In genomic region chr8:122193521-122193920, GRCm38 (mm10) we compare ENCODE assay signal across 23 mouse cellular contexts.
DNase-seq lines count a peak whose midpoint lies in the region; ATAC-seq and TF ChIP-seq lines count a peak whose summit lies in the region.
"Had no signal": no experiment of that assay in that cellular context is flagged by ENCODE, and none has a peak within 500 bp of the region (broad histone marks: within the 10 kb centered on the region; RNA-seq: fewer than 3 reads in every experiment).

No protein-coding gene starts in this region.

- peak overlapping the region; percentile 31; the same call in 1 of the 2 replicates for H3K27ac ChIP-seq in hindbrain, embryonic 10.5 days
- H3K27ac ChIP-seq in hindbrain, embryonic 11.5 days (ENCODE audit: low read depth, low read length), result no peak overlapping the region
- H3K27ac ChIP-seq in lung, embryonic 14.5 days (ENCODE audit: low read depth), result 0 out of 2 replicates have a peak overlapping the region, but pooled peaks have one; percentile 27
- H3K27ac ChIP-seq in lung, postnatal 0 days (ENCODE audit: low read length), result no peak overlapping the region
- H3K27ac ChIP-seq in embryonic facial prominence, embryonic 13.5 days, result peak overlapping the region; percentile 74
- H3K27ac ChIP-seq in limb, embryonic 14.5 days (replicated peaks; ENCODE audit: low read depth, low read length), result peak overlapping the region; percentile 44
- no peak overlapping the region for H3K27ac ChIP-seq in stomach, postnatal 0 days (replicated peaks)
- H3K27ac ChIP-seq: forebrain, embryonic 12.5 days; hindbrain, embryonic 15.5 days; liver, embryonic 14.5 days; neural tube, embryonic 15.5 days had no signal

- no peak for TF ChIP-seq CTCF in lung, embryonic 14.5 days (IDR thresholded peaks at IDR 0.05; ENCODE audit: low read depth)
- TF ChIP-seq CTCF in lung, postnatal 0 days (IDR thresholded peaks at IDR 0.05), result no peak
- no peak for TF ChIP-seq CTCF in stomach, postnatal 0 days (IDR thresholded peaks at IDR 0.05; ENCODE audit: low read depth)

- DNase-seq in hindbrain, embryonic 10.5 days (ENCODE audit: low spot score), result no peak
- DNase-seq in hindbrain, embryonic 11.5 days (ENCODE audit: low spot score), result no peak
- DNase-seq in lung, embryonic 14.5 days, result no peak
- DNase-seq in lung, postnatal 0 days (ENCODE audit: low spot score), result no peak
- peak; percentile 42 for DNase-seq in limb, embryonic 14.5 days (ENCODE audit: low spot score)
- no peak for DNase-seq in embryo, embryonic 10 days (ENCODE audit: low spot score)
- DNase-seq in stomach, postnatal 0 days (ENCODE audit: low spot score), result no peak
- DNase-seq: cerebellum, adult 18-20 months; cerebellum, postnatal 14 days; heart, postnatal 14 days; kidney, postnatal 14 days; lung, postnatal 4 days; right cerebral cortex, adult 18-20 months; right cerebral cortex, postnatal 4 days; thymus, postnatal 36 days had no signal

- TF ChIP-seq POLR2A in limb, embryonic 14.5 days (IDR thresholded peaks at IDR 0.05; ENCODE audit: borderline replicate concordance, extremely low read depth, insufficient read depth, insufficient read length), result no peak

- ATAC-seq in hindbrain, embryonic 11.5 days (ENCODE audit: low FRiP score), result no peak
- ATAC-seq in lung, embryonic 14.5 days (ENCODE audit: insufficient read depth), result no peak
- ATAC-seq in lung, postnatal 0 days, result no peak
- ATAC-seq in embryonic facial prominence, embryonic 13.5 days (ENCODE audit: insufficient number of reproducible peaks, insufficient read depth, low FRiP score, low TSS enrichment, low read depth), result no peak
- ATAC-seq in limb, embryonic 14.5 days (ENCODE audit: low FRiP score, low read depth), result no peak
- ATAC-seq in stomach, postnatal 0 days (ENCODE audit: low FRiP score, low TSS enrichment), result no peak

- H3K27me3 ChIP-seq in hindbrain, embryonic 10.5 days (ENCODE audit: insufficient read depth, poor library complexity, severe bottlenecking), result 0 out of 2 replicates have a peak, but pooled peaks cover 4% of the 10 kb centered on the region
- no peaks in the 10 kb centered on the region for H3K27me3 ChIP-seq in hindbrain, embryonic 11.5 days (ENCODE audit: control insufficient read depth, insufficient read depth, low read length)
- no peaks in the 10 kb centered on the region for H3K27me3 ChIP-seq in lung, embryonic 14.5 days (ENCODE audit: insufficient read depth, low read length)
- H3K27me3 ChIP-seq in lung, postnatal 0 days (replicated peaks; ENCODE audit: insufficient read depth, low read length), result no peaks in the 10 kb centered on the region
- no peaks in the 10 kb centered on the region for H3K27me3 ChIP-seq in embryonic facial prominence, embryonic 13.5 days
- no peaks in the 10 kb centered on the region for H3K27me3 ChIP-seq in limb, embryonic 14.5 days (ENCODE audit: control insufficient read depth, insufficient read depth, low read length)
- H3K27me3 ChIP-seq in stomach, postnatal 0 days (ENCODE audit: control insufficient read depth, insufficient read depth, low read length), result no peaks in the 10 kb centered on the region
- H3K27me3 ChIP-seq: forebrain, embryonic 12.5 days; hindbrain, embryonic 15.5 days; lung, embryonic 15.5 days; neural tube, embryonic 15.5 days had no signal

- no peaks in the 10 kb centered on the region for H3K36me3 ChIP-seq in hindbrain, embryonic 10.5 days
- no peaks in the 10 kb centered on the region for H3K36me3 ChIP-seq in hindbrain, embryonic 11.5 days (ENCODE audit: control insufficient read depth, insufficient read depth, low read length)
- H3K36me3 ChIP-seq in lung, embryonic 14.5 days (ENCODE audit: insufficient read depth), result no peaks in the 10 kb centered on the region
- H3K36me3 ChIP-seq in lung, postnatal 0 days (ENCODE audit: insufficient read depth, low read length), result no peaks in the 10 kb centered on the region
- H3K36me3 ChIP-seq in embryonic facial prominence, embryonic 13.5 days, result no peaks in the 10 kb centered on the region
- H3K36me3 ChIP-seq in limb, embryonic 14.5 days (ENCODE audit: control insufficient read depth, insufficient read depth, low read length), result no peaks in the 10 kb centered on the region
- no peaks in the 10 kb centered on the region for H3K36me3 ChIP-seq in stomach, postnatal 0 days (ENCODE audit: control insufficient read depth, insufficient read depth, low read length)
- H3K36me3 ChIP-seq: forebrain, embryonic 12.5 days; heart, embryonic 12.5 days; hindbrain, embryonic 15.5 days; lung, embryonic 15.5 days; neural tube, embryonic 15.5 days had no signal

- H3K4me2 ChIP-seq in hindbrain, embryonic 11.5 days (replicated peaks; ENCODE audit: low read depth, low read length), result no peak overlapping the region
- H3K4me2 ChIP-seq in lung, embryonic 14.5 days, result no peak overlapping the region
- H3K4me2 ChIP-seq in lung, postnatal 0 days (replicated peaks; ENCODE audit: low read depth, low read length), result no peak overlapping the region
- peak overlapping the region; percentile 7; the same call in 1 of the 2 replicates for H3K4me2 ChIP-seq in embryonic facial prominence, embryonic 13.5 days
- no peak overlapping the region for H3K4me2 ChIP-seq in limb, embryonic 14.5 days (replicated peaks; ENCODE audit: low read depth, low read length, severe bottlenecking)
- no peak overlapping the region for H3K4me2 ChIP-seq in stomach, postnatal 0 days (replicated peaks; ENCODE audit: low read depth)
- H3K4me2 ChIP-seq: forebrain, embryonic 12.5 days; heart, embryonic 12.5 days; hindbrain, embryonic 15.5 days; lung, embryonic 15.5 days; midbrain, embryonic 11.5 days; neural tube, embryonic 15.5 days had no signal

- no peak for TF ChIP-seq EP300 in lung, postnatal 0 days (IDR thresholded peaks at IDR 0.05)
- no peak for TF ChIP-seq EP300 in stomach, postnatal 0 days (optimal IDR thresholded peaks at IDR 0.05)

- H3K9ac ChIP-seq in hindbrain, embryonic 11.5 days (ENCODE audit: low read depth, low read length), result no peak overlapping the region
- no peak overlapping the region for H3K9ac ChIP-seq in lung, embryonic 14.5 days
- no peak overlapping the region for H3K9ac ChIP-seq in lung, postnatal 0 days (replicated peaks; ENCODE audit: low read depth)
- H3K9ac ChIP-seq in embryonic facial prominence, embryonic 13.5 days, result 0 out of 2 replicates have a peak overlapping the region, but pooled peaks have one; percentile 27
- 0 out of 2 replicates have a peak overlapping the region, but pooled peaks have one; percentile 40 for H3K9ac ChIP-seq in limb, embryonic 14.5 days (ENCODE audit: low read depth, low read length, severe bottlenecking)
- no peak overlapping the region for H3K9ac ChIP-seq in stomach, postnatal 0 days (ENCODE audit: low read length)
- H3K9ac ChIP-seq: forebrain, embryonic 12.5 days; heart, embryonic 12.5 days; hindbrain, embryonic 15.5 days; liver, embryonic 14.5 days; lung, embryonic 15.5 days; neural tube, embryonic 15.5 days had no signal

- WGBS in hindbrain, embryonic 10.5 days, result 72% methylated on average over 11 of the region's 11 CpGs
- WGBS in hindbrain, embryonic 11.5 days, result 72% methylated on average over 11 of the region's 11 CpGs
- WGBS in lung, embryonic 14.5 days, result 67% methylated on average over 11 of the region's 11 CpGs
- 71% methylated on average over 11 of the region's 11 CpGs for WGBS in lung, postnatal 0 days
- WGBS in embryonic facial prominence, embryonic 13.5 days, result 25% methylated on average over 11 of the region's 11 CpGs
- 34% methylated on average over 11 of the region's 11 CpGs for WGBS in limb, embryonic 14.5 days
- WGBS in stomach, postnatal 0 days, result 67% methylated on average over 11 of the region's 11 CpGs

- H3K4me3 ChIP-seq in hindbrain, embryonic 10.5 days, result no peak overlapping the region
- H3K4me3 ChIP-seq in hindbrain, embryonic 11.5 days (ENCODE audit: low read depth, low read length), result no peak overlapping the region
- no peak overlapping the region for H3K4me3 ChIP-seq in lung, embryonic 14.5 days (ENCODE audit: low read depth, low read length)
- H3K4me3 ChIP-seq in lung, postnatal 0 days (ENCODE audit: low read depth, low read length), result no peak overlapping the region
- H3K4me3 ChIP-seq in embryonic facial prominence, embryonic 13.5 days, result no peak overlapping the region
- H3K4me3 ChIP-seq in limb, embryonic 14.5 days (replicated peaks; ENCODE audit: low read length), result no peak overlapping the region
- H3K4me3 ChIP-seq in stomach, postnatal 0 days (ENCODE audit: low read depth, low read length), result no peak overlapping the region
- H3K4me3 ChIP-seq: forebrain, embryonic 12.5 days; heart, embryonic 12.5 days; hindbrain, embryonic 15.5 days; lung, embryonic 15.5 days; neural tube, embryonic 15.5 days had no signal

- no peaks in the 10 kb centered on the region for H3K9me3 ChIP-seq in hindbrain, embryonic 10.5 days
- no peaks in the 10 kb centered on the region for H3K9me3 ChIP-seq in hindbrain, embryonic 11.5 days (ENCODE audit: control insufficient read depth, low read length)
- no peaks in the 10 kb centered on the region for H3K9me3 ChIP-seq in lung, embryonic 14.5 days (ENCODE audit: low read depth, low read length)
- H3K9me3 ChIP-seq in lung, postnatal 0 days (ENCODE audit: low read length), result no peaks in the 10 kb centered on the region
- no peaks in the 10 kb centered on the region for H3K9me3 ChIP-seq in embryonic facial prominence, embryonic 13.5 days
- no peaks in the 10 kb centered on the region for H3K9me3 ChIP-seq in limb, embryonic 14.5 days (ENCODE audit: control insufficient read depth, low read length)
- no peaks in the 10 kb centered on the region for H3K9me3 ChIP-seq in stomach, postnatal 0 days (ENCODE audit: control insufficient read depth, low read length)
- H3K9me3 ChIP-seq: forebrain, embryonic 12.5 days; heart, embryonic 12.5 days; hindbrain, embryonic 15.5 days; lung, embryonic 15.5 days; neural tube, embryonic 15.5 days had no signal

- H3K4me1 ChIP-seq in hindbrain, embryonic 10.5 days (replicated peaks), result peaks cover 41% of the 10 kb centered on the region
- no peaks in the 10 kb centered on the region for H3K4me1 ChIP-seq in hindbrain, embryonic 11.5 days (replicated peaks; ENCODE audit: control insufficient read depth, insufficient read depth, low read length)
- peaks cover 15% of the 10 kb centered on the region for H3K4me1 ChIP-seq in lung, embryonic 14.5 days (ENCODE audit: insufficient read depth)
- H3K4me1 ChIP-seq in lung, postnatal 0 days (ENCODE audit: insufficient read depth, low read depth, low read length), result no peaks in the 10 kb centered on the region
- H3K4me1 ChIP-seq in embryonic facial prominence, embryonic 13.5 days, result peaks cover 49% of the 10 kb centered on the region
- peaks cover 51% of the 10 kb centered on the region for H3K4me1 ChIP-seq in limb, embryonic 14.5 days (ENCODE audit: control insufficient read depth, insufficient read depth, low read length)
- H3K4me1 ChIP-seq in stomach, postnatal 0 days (replicated peaks; ENCODE audit: control insufficient read depth, insufficient read depth), result no peaks in the 10 kb centered on the region; the same call in 1 of the 2 replicates

Comparison
In these comparisons a context has a peak if more than half of its experiments do, and no peak if none do; other contexts are left out.
1. H3K27ac ChIP-seq: peak in hindbrain, embryonic 10.5 days (single experiment), lung, embryonic 14.5 days (single experiment), embryonic facial prominence, embryonic 13.5 days (single experiment) and limb, embryonic 14.5 days (single experiment); none in hindbrain, embryonic 11.5 days (single experiment), lung, postnatal 0 days (single experiment) and stomach, postnatal 0 days (single experiment).
2. H3K9ac ChIP-seq: peak in embryonic facial prominence, embryonic 13.5 days (single experiment) and limb, embryonic 14.5 days (single experiment); none in hindbrain, embryonic 11.5 days (single experiment), lung, embryonic 14.5 days (single experiment), lung, postnatal 0 days (single experiment) and stomach, postnatal 0 days (single experiment).